Mouse (Mus musculus): ENCODE measurements at regions not wholly inside any gene's neighbourhood (a gene's known extent, or its start where the extent isn't known, plus 50 kb on each side); places are given as distances from the start of the nearest gene placed in this dataset.

GRCm38 (mm10) chr13:116795041-116795440 lies 230.3 kb downstream of the Parp8 start:
- ATAC-seq (ENCODE audit: low FRiP score, low read depth): no peak
- TF ChIP-seq POLR2A (IDR thresholded peaks at IDR 0.05; ENCODE audit: borderline replicate concordance, extremely low read depth, insufficient read depth, insufficient read length): no peak

GRCm38 (mm10) chr13:116781616-116782015 lies 243.7 kb downstream of the Parp8 start:
- no peak for DNase-seq (ENCODE audit: low spot score)
- Histone ChIP-seq H3K9me3 (ENCODE audit: control insufficient read depth, low read length) (no peaks in the 10 kb centered on the region), H3K4me3 (replicated peaks; ENCODE audit: low read length) (no peak overlapping the region), H3K9ac (ENCODE audit: low read depth, low read length, severe bottlenecking) (no peak overlapping the region), H3K36me3 (ENCODE audit: control insufficient read depth, insufficient read depth, low read length) (no peaks in the 10 kb centered on the region), H3K27ac (replicated peaks; ENCODE audit: low read depth, low read length) (no peak overlapping the region), H3K4me1 (ENCODE audit: control insufficient read depth, insufficient read depth, low read length) (no peaks in the 10 kb centered on the region), H3K27me3 (ENCODE audit: control insufficient read depth, insufficient read depth, low read length) (no peaks in the 10 kb centered on the region), H3K4me2 (replicated peaks; ENCODE audit: low read depth, low read length, severe bottlenecking) (no peak overlapping the region)
- ATAC-seq (ENCODE audit: low FRiP score, low read depth): no peak
- no peak for TF ChIP-seq POLR2A (IDR thresholded peaks at IDR 0.05; ENCODE audit: borderline replicate concordance, extremely low read depth, insufficient read depth, insufficient read length)

More at GRCm38 (mm10) chr13:116795041-116795440, 230.3 kb downstream of the Parp8 start:
- no peaks in the 10 kb centered on the region for H3K27me3 ChIP-seq (ENCODE audit: control insufficient read depth, insufficient read depth, low read length)
- no peaks in the 10 kb centered on the region for H3K9me3 ChIP-seq (ENCODE audit: control insufficient read depth, low read length)
- H3K36me3 ChIP-seq (ENCODE audit: control insufficient read depth, insufficient read depth, low read length): no peaks in the 10 kb centered on the region
- no peak overlapping the region for H3K27ac ChIP-seq (replicated peaks; ENCODE audit: low read depth, low read length)
- no peak overlapping the region for H3K4me2 ChIP-seq (replicated peaks; ENCODE audit: low read depth, low read length, severe bottlenecking)
- H3K4me1 ChIP-seq (ENCODE audit: control insufficient read depth, insufficient read depth, low read length): no peaks in the 10 kb centered on the region
- 17% methylated on average over 2 of the region's 2 CpGs for whole genome bisulfite sequencing
- no peak for DNase-seq (ENCODE audit: low spot score)
- no peak overlapping the region for H3K9ac ChIP-seq (ENCODE audit: low read depth, low read length, severe bottlenecking)
- no peak overlapping the region for H3K4me3 ChIP-seq (replicated peaks; ENCODE audit: low read length)

GRCm38 (mm10) chr13:116765491-116765890 lies 259.8 kb downstream of the Parp8 start:
- DNase-seq (ENCODE audit: low spot score) (no peak), ATAC-seq (ENCODE audit: low FRiP score, low read depth) (no peak)
- Histone ChIP-seq H3K27me3 (ENCODE audit: control insufficient read depth, insufficient read depth, low read length) (no peaks in the 10 kb centered on the region), H3K4me1 (ENCODE audit: control insufficient read depth, insufficient read depth, low read length) (no peaks in the 10 kb centered on the region), H3K9me3 (ENCODE audit: control insufficient read depth, low read length) (no peaks in the 10 kb centered on the region), H3K36me3 (ENCODE audit: control insufficient read depth, insufficient read depth, low read length) (no peaks in the 10 kb centered on the region), H3K4me2 (replicated peaks; ENCODE audit: low read depth, low read length, severe bottlenecking) (no peak overlapping the region), H3K4me3 (replicated peaks; ENCODE audit: low read length) (no peak overlapping the region), H3K27ac (replicated peaks; ENCODE audit: low read depth, low read length) (no peak overlapping the region), H3K9ac (ENCODE audit: low read depth, low read length, severe bottlenecking) (no peak overlapping the region)
- TF ChIP-seq POLR2A (IDR thresholded peaks at IDR 0.05; ENCODE audit: borderline replicate concordance, extremely low read depth, insufficient read depth, insufficient read length): no peak
- WGBS: 74% methylated on average over 3 of the region's 3 CpGs

- no peak overlapping the region for H3K4me2 ChIP-seq (replicated peaks; ENCODE audit: low read depth, low read length, severe bottlenecking)
- H3K9me3 ChIP-seq (ENCODE audit: control insufficient read depth, low read length): no peaks in the 10 kb centered on the region
- no peak for ATAC-seq (ENCODE audit: low FRiP score, low read depth)
- 88% methylated on average over 2 of the region's 2 CpGs for WGBS
- TF ChIP-seq POLR2A (IDR thresholded peaks at IDR 0.05; ENCODE audit: borderline replicate concordance, extremely low read depth, insufficient read depth, insufficient read length): no peak
- no peak overlapping the region for H3K4me3 ChIP-seq (replicated peaks; ENCODE audit: low read length)
- no peak overlapping the region for H3K9ac ChIP-seq (ENCODE audit: low read depth, low read length, severe bottlenecking)
- no peaks in the 10 kb centered on the region for H3K36me3 ChIP-seq (ENCODE audit: control insufficient read depth, insufficient read depth, low read length)
- no peaks in the 10 kb centered on the region for H3K27me3 ChIP-seq (ENCODE audit: control insufficient read depth, insufficient read depth, low read length)
- DNase-seq (ENCODE audit: low spot score): no peak
- H3K4me1 ChIP-seq (ENCODE audit: control insufficient read depth, insufficient read depth, low read length): no peaks in the 10 kb centered on the region
- H3K27ac ChIP-seq (replicated peaks; ENCODE audit: low read depth, low read length): no peak overlapping the region
Observed at GRCm38 (mm10) chr13:116759912-116760311, 265.4 kb downstream of the Parp8 start.

GRCm38 (mm10) chr13:116740825-116741224 lies 284.5 kb downstream of the Parp8 start:
- 77% methylated on average over 4 of the region's 4 CpGs for WGBS
- DNase-seq (ENCODE audit: low spot score) (no peak), ATAC-seq (ENCODE audit: low FRiP score, low read depth) (no peak)
- Histone ChIP-seq H3K4me3 (replicated peaks; ENCODE audit: low read length) (no peak overlapping the region), H3K27me3 (ENCODE audit: control insufficient read depth, insufficient read depth, low read length) (no peaks in the 10 kb centered on the region), H3K4me2 (replicated peaks; ENCODE audit: low read depth, low read length, severe bottlenecking) (no peak overlapping the region), H3K9me3 (ENCODE audit: control insufficient read depth, low read length) (no peaks in the 10 kb centered on the region), H3K27ac (replicated peaks; ENCODE audit: low read depth, low read length) (no peak overlapping the region), H3K36me3 (ENCODE audit: control insufficient read depth, insufficient read depth, low read length) (no peaks in the 10 kb centered on the region), H3K9ac (ENCODE audit: low read depth, low read length, severe bottlenecking) (no peak overlapping the region), H3K4me1 (ENCODE audit: control insufficient read depth, insufficient read depth, low read length) (no peaks in the 10 kb centered on the region)
- no peak for TF ChIP-seq POLR2A (IDR thresholded peaks at IDR 0.05; ENCODE audit: borderline replicate concordance, extremely low read depth, insufficient read depth, insufficient read length)
